Mouse (Mus musculus) kidney, embryonic 14.5 days (tissue): ENCODE data around the gene Cap2. TPM values are rescaled to one million over a fixed set of nuclear protein-coding genes. Genes with fewer than 3 reads are reported as not detected.
A peak's percentile ranks its signal among the peaks of the same experiment; 100 is the strongest.

ENCODE experiments used
- ATAC-seq: fragments of 200-750 bp; cut with Nextera tagmentation; 2 replicates; pipeline ENCODE4 v1.8.0; 2017; ENCODE audit warnings: moderate number of reproducible peaks, mild to moderate bottlenecking, moderate TSS enrichment, moderate library complexity; ENCODE audit not compliant: low FRiP score, low TSS enrichment
- H3K27ac ChIP-seq: fragments of 300-500 bp; sonication (generic); 2 replicates; pipeline ENCODE4 v1.5.1; 2014; ENCODE audit warnings: low read depth, mild to moderate bottlenecking, low read length, moderate library complexity, mixed read lengths
- H3K27me3 ChIP-seq: fragments of 300-500 bp; sonication (generic); 2 replicates; pipeline ENCODE4 v1.6.1; 2014; ENCODE audit warnings: mild to moderate bottlenecking, low read length; ENCODE audit not compliant: control insufficient read depth, insufficient read depth
- H3K36me3 ChIP-seq: fragments of 300-500 bp; sonication (generic); 2 replicates; pipeline ENCODE4 v1.6.1; 2014; ENCODE audit warnings: low read length, mixed read lengths; ENCODE audit not compliant: control insufficient read depth, insufficient read depth
- H3K4me1 ChIP-seq: fragments of 300-500 bp; sonication (generic); 2 replicates; pipeline ENCODE4 v1.6.1; 2014; ENCODE audit warnings: low read length, mixed read lengths; ENCODE audit not compliant: control insufficient read depth, insufficient read depth
- H3K4me2 ChIP-seq: fragments of 300-500 bp; sonication (generic); replicated peaks from 2 replicates; pipeline ENCODE4 v1.6.1; 2014; ENCODE audit warnings: low read depth, mild to moderate bottlenecking, low read length
- H3K4me3 ChIP-seq: fragments of 300-500 bp; sonication (generic); 2 replicates; pipeline ENCODE4 v1.5.1; 2014; ENCODE audit warnings: mild to moderate bottlenecking, low read length
- H3K9ac ChIP-seq: fragments of 300-500 bp; sonication (generic); 2 replicates; pipeline ENCODE4 v1.6.1; 2014; ENCODE audit warnings: low read depth, mild to moderate bottlenecking, low read length, moderate library complexity
- H3K9me3 ChIP-seq: fragments of 300-500 bp; sonication (generic); 2 replicates; pipeline ENCODE4 v1.6.1; 2016; ENCODE audit warnings: low read length; ENCODE audit not compliant: control insufficient read depth
- WGBS: fragments of 180-500 bp; shearing (Covaris S2); extraction: QIAGEN DNeasy Blood & Tissue Kit; methylation state at CpG from one replicate; pipeline ENCODE4 v1.1.7; 2014; 5-methylcytosine and 5-hydroxymethylcytosine counted together
- polyA plus RNA-seq: library from polyadenylated mRNA; unstranded; fragments of >200 nt; fragmentation: Nextera tagmentation; extraction: Ambion mirVana; gene quantifications from 2 replicates; pipeline ENCODE4 v1.2.1, GENCODE M21; 2014

Cap2 gene
- polyA plus RNA-seq, 1 experiment from 2014 or later: 8.9 TPM

DNA sequence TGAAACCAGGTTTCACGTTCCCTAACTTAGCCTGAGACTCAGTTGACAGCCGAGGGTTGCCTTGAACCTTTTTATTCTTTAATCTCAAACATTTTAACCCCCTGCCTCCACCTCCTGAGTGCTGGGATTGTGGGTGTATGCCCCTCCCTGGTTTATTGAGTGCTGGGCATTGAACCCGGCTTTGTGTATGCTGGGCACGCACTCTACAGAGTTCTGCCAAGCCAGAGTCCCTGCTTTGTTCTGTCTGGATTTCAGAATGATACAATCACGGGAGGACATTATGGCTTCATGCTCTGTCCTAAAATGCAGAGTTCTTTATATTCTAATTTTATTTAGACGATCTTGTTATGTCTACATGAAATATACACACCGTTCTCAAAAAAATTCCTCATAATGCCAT, 41.1 kb downstream of the Cap2 start:
- Histone ChIP-seq H3K36me3 (no peaks in the 10 kb centered on the region), H3K4me1 (peaks cover 10% of the 10 kb centered on the region), H3K9me3 (no peaks in the 10 kb centered on the region), H3K4me2 (no peak overlapping the region), H3K27me3 (no peaks in the 10 kb centered on the region), H3K9ac (no peak overlapping the region), H3K4me3 (no peak overlapping the region), H3K27ac (no peak overlapping the region)
- ATAC-seq: no peak
- 92% methylated on average over 7 of the region's 7 CpGs for WGBS

DNA sequence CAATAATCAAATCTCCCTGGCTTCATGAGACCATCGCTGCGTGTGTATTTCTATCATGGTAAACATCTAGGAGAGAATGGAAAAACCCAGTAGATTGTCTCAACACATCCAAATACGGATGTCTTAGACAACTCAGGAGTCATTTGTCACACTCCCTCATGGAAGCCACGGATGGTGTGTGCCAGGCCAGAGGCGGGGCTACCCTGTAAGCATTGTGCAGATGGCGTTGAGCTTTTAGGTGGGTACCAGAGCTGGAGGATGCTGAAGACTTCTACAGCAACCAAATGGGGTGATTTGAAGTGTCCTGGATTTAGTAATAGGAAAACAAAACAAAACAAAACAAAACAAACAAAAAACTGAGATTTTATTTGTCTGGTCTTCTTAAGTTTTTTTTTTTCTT, 43.0 kb downstream of the Cap2 start:
- Histone ChIP-seq H3K27ac (no peak overlapping the region), H3K9me3 (no peaks in the 10 kb centered on the region), H3K27me3 (no peaks in the 10 kb centered on the region), H3K4me2 (no peak overlapping the region), H3K36me3 (no peaks in the 10 kb centered on the region), H3K9ac (no peak overlapping the region), H3K4me1 (peaks cover 13% of the 10 kb centered on the region), H3K4me3 (no peak overlapping the region)
- WGBS: 76% methylated on average over 6 of the region's 6 CpGs
- ATAC-seq: no peak

DNA sequence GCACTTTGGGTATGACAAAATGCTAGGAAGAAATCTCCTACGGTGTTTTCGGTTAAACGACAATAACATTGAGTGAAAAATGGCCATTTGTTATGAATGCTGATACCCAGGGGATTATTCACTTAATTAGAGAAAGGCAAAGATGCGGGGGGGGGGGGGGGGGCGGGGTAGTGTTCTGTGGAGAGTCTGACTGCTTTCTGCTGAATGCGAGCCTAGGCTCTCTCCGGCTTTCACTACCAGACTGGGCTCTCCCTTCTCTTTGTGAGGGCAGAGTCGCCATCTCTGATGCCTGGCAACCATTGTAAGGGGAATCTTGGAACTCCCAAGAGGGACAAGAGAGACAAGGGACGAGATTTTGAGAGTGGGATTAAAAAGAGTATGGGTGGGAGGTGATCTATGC, 43.4 kb downstream of the Cap2 start:
- Histone ChIP-seq H3K27ac (no peak overlapping the region), H3K4me1 (peaks cover 13% of the 10 kb centered on the region), H3K36me3 (no peaks in the 10 kb centered on the region), H3K9ac (no peak overlapping the region), H3K4me3 (no peak overlapping the region), H3K27me3 (no peaks in the 10 kb centered on the region), H3K4me2 (no peak overlapping the region), H3K9me3 (no peaks in the 10 kb centered on the region)
- no peak for ATAC-seq
- WGBS: 52% methylated on average over 9 of the region's 9 CpGs

DNA sequence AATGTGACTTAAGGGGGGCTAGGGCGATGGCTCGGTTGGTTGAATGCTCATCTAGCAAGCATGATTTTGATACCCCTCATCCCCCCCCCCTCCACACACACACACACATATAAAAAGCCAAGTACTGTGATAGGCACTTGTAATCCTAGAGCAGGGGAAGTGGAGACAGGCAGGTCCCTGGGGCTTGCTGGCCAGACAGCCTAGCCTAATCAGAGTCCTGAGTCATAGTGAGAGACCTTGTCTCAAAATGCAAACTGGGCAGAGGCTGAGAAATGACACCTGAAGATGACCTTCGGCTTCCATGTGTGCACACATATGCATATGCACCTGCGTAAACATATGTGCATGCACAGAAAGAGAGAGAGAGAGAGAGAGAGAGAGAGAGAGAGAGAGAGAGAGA, 45.2 kb downstream of the Cap2 start:
- H3K9me3 ChIP-seq: no peaks in the 10 kb centered on the region
- ATAC-seq: peak; percentile 45; the same call in 1 of the 2 replicates
- no peak overlapping the region for H3K4me2 ChIP-seq
- H3K36me3 ChIP-seq: no peaks in the 10 kb centered on the region
- peaks cover 13% of the 10 kb centered on the region for H3K4me1 ChIP-seq
- H3K9ac ChIP-seq: no peak overlapping the region
- H3K27me3 ChIP-seq: no peaks in the 10 kb centered on the region
- 72% methylated on average over 4 of the region's 4 CpGs for WGBS
- H3K27ac ChIP-seq: no peak overlapping the region; the same call in 1 of the 2 replicates
- H3K4me3 ChIP-seq: no peak overlapping the region

DNA sequence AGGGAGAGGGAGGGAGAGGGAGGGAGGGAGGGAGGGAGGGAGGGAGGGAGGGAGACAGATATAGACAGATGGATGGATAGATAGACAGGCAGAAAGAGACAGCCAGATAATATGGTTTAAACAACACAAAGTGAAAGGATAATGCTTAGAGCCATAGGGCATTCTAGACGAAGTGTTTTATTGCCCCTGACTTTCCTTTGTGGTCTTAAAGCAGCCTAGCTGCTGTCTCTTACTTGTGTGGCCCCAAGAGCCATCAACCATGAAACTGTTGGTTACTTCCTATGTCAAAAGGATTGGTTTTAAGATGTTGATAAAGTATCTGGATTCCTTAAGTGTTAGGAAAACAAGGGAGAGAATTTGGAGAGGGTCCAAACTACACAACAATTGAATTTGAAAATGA, 45.6 kb downstream of the Cap2 start:
- no peaks in the 10 kb centered on the region for H3K9me3 ChIP-seq
- WGBS: 0% methylated on average over 1 of the region's 1 CpGs
- H3K4me1 ChIP-seq: peaks cover 13% of the 10 kb centered on the region
- no peak overlapping the region for H3K4me2 ChIP-seq
- no peak overlapping the region for H3K27ac ChIP-seq
- H3K9ac ChIP-seq: no peak overlapping the region
- peak; percentile 68 for ATAC-seq
- no peak overlapping the region for H3K4me3 ChIP-seq
- H3K27me3 ChIP-seq: no peaks in the 10 kb centered on the region
- no peaks in the 10 kb centered on the region for H3K36me3 ChIP-seq

DNA sequence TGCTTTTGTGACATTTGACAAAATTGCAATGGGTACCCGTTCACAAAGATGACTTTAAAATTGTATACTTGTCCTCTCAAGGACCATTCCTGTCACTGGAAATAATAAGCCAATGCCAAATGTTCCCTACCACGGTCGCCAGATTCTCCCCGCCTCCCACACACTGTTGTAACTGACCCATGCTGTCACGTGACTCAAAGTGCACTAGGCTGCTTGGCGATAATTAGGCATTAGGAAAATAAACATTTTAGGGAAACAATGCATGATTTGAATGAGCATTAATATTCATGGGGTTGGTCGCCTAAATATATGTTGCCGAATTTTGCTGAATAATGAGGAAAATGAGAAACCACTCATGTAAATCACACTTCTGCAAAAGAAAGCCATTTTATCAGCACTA, 46.5 kb downstream of the Cap2 start:
- Histone ChIP-seq H3K27me3 (no peaks in the 10 kb centered on the region), H3K9me3 (no peaks in the 10 kb centered on the region), H3K4me1 (peaks cover 13% of the 10 kb centered on the region), H3K27ac (peak overlapping the region; percentile 38; the same call in 1 of the 2 replicates), H3K9ac (no peak overlapping the region), H3K4me2 (no peak overlapping the region), H3K4me3 (no peak overlapping the region), H3K36me3 (no peaks in the 10 kb centered on the region)
- WGBS: 45% methylated on average over 8 of the region's 8 CpGs
- ATAC-seq: no peak

DNA sequence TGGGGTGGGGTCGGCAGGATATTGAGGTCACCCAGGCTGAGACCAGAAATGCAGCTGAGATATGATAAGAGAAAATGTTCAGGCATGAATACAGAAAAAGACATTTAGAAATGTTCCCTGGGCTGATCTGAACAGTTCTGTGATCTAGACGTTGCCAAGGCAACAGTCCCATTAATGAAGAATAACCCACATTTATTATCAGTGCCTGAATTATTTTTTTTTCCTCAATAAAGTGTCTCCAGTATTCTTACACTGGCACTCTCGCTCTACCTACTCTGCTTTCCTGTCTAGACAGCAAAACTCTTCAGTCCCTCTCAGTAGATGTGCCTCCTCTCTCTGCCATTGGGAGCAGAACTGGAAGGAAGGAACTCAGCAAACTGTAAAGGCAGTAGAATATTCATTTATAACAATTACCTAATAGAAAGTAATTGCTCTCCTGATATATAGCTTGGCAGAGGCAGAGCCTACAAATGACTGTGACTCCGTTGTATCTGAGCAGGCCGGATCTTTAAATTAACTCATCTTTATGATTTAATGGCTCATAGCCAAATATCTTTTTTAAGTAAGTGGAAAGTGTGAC, 47.0 kb downstream of the Cap2 start:
- H3K27ac ChIP-seq: no peak overlapping the region
- 64% methylated on average over 5 of the region's 5 CpGs for WGBS

DNA sequence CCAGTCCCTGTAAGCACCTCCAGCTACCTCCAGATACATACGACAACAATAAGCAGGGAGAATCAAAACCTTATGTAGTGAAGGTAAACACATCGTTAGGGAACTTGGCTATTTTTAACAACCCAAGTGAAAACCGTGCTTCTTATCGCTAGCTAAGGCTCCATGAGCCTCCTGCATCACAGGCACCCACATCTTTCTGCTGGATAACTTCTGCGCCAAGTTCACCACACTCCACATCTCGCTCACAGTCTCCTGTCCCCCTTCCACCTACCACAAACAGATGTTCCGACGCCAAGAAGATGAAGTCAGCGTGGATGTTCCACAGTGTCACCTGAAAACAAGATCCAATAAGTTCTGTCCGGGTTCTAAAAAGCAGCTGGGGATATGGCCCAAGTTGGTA, 49.0 kb downstream of the Cap2 start:
- H3K4me1 ChIP-seq: peaks cover 13% of the 10 kb centered on the region
- H3K27ac ChIP-seq: no peak overlapping the region
- 96% methylated on average over 10 of the region's 10 CpGs for WGBS
- no peaks in the 10 kb centered on the region for H3K27me3 ChIP-seq
- no peak for ATAC-seq
- no peak overlapping the region for H3K4me2 ChIP-seq
- no peaks in the 10 kb centered on the region for H3K36me3 ChIP-seq
- H3K4me3 ChIP-seq: no peak overlapping the region
- H3K9ac ChIP-seq: no peak overlapping the region
- H3K9me3 ChIP-seq: no peaks in the 10 kb centered on the region

More for the DNA sequence above, 47.0 kb downstream of the Cap2 start:
- Histone ChIP-seq H3K9me3 (no peaks in the 10 kb centered on the region), H3K4me1 (peaks cover 13% of the 10 kb centered on the region), H3K27me3 (no peaks in the 10 kb centered on the region), H3K4me3 (no peak overlapping the region), H3K4me2 (no peak overlapping the region), H3K36me3 (no peaks in the 10 kb centered on the region), H3K9ac (no peak overlapping the region)
- no peak for ATAC-seq

DNA sequence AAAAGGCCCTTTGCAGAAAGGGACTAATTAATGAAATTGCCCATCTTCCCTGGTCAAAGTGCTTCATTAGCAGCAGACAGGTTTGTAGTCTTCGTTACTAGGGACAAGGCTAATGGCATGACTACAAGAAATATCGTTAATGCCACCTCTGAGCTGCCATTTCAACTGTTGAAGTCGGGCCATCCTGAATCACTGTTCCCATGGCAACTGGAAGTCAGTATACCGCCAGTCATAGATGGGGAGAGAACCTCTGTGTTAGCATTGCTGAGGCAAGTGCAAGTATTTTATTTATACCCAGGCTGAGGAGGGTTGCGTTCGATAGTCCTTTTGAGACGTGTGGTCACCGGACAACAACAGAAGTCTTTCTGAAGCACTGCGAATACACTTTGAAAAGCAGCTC, 53.1 kb downstream of the Cap2 start:
- WGBS: 81% methylated on average over 9 of the region's 9 CpGs
- no peaks in the 10 kb centered on the region for H3K9me3 ChIP-seq
- no peaks in the 10 kb centered on the region for H3K36me3 ChIP-seq
- ATAC-seq: no peak
- no peak overlapping the region for H3K27ac ChIP-seq
- H3K4me3 ChIP-seq: no peak overlapping the region
- H3K4me2 ChIP-seq: no peak overlapping the region
- no peak overlapping the region for H3K9ac ChIP-seq
- H3K27me3 ChIP-seq: no peaks in the 10 kb centered on the region
- H3K4me1 ChIP-seq: no peaks in the 10 kb centered on the region
